Mouse (Mus musculus): ENCODE results near the gene E130208F15Rik. TPM values are rescaled to one million over a fixed set of nuclear protein-coding genes. Genes with fewer than 3 reads are reported as not detected.

Gene E130208F15Rik
- not detected in 2 replicates for polyA plus RNA-seq (2015; fragmentation: Nextera tagmentation; extraction: Ambion mirVana)

GRCm38 (mm10) chr7:30321539-30322284 is at the start of gene E130208F15Rik:
TSS of gene E130208F15Rik (plus strand) at chr7:30321740.

GRCm38 (mm10) chr7:30279951-30280669 is 41.4 kb upstream of the E130208F15Rik start, which contains the start of the genes Thap8 and Wdr62:
TSS of gene Thap8 (plus strand) at chr7:30280094.
TSS of gene Wdr62 (minus strand) at chr7:30280419.

GRCm38 (mm10) chr7:30291215-30292131 is 30.1 kb upstream of the E130208F15Rik start, which contains the start of gene Clip3:
TSS of gene Clip3 (plus strand) at chr7:30291728.

GRCm38 (mm10) chr7:30308076-30309005 is 13.2 kb upstream of the E130208F15Rik start, which contains the start of gene Alkbh6:
TSS of gene Alkbh6 (plus strand) at chr7:30308717.

DNA sequence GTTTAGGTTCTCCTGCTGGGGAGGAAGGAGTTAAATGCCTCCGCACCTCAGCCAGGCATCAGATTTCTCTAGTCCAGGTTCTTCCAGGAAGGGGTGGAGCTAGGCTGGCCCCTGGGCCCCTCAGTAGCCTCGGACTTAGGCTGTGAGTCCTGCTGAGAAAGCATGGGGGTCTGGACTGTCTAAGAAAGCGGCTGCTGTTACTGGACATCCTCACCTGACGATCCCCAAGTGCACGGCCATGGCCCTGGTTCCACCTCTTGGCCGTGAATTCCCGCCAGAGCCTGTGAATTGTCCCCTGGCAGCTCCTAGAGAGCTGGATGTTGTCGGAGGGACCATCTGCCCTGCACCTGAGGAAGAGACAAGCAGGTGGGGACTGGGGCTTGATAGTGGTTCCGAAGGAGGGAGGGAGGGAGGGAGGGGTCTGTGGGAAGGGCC is 6.8 kb upstream of the E130208F15Rik start, which contains the start of gene Syne4:
Gene Syne4 (plus strand): TSS at position 87 of the 435 bp plus-strand sequence.

GRCm38 (mm10) chr7:30323795-30324194 is 2.3 kb downstream of the E130208F15Rik start, which contains the start of gene Sdhaf1:
TSS of gene Sdhaf1 (minus strand) at chr7:30323895.

DNA sequence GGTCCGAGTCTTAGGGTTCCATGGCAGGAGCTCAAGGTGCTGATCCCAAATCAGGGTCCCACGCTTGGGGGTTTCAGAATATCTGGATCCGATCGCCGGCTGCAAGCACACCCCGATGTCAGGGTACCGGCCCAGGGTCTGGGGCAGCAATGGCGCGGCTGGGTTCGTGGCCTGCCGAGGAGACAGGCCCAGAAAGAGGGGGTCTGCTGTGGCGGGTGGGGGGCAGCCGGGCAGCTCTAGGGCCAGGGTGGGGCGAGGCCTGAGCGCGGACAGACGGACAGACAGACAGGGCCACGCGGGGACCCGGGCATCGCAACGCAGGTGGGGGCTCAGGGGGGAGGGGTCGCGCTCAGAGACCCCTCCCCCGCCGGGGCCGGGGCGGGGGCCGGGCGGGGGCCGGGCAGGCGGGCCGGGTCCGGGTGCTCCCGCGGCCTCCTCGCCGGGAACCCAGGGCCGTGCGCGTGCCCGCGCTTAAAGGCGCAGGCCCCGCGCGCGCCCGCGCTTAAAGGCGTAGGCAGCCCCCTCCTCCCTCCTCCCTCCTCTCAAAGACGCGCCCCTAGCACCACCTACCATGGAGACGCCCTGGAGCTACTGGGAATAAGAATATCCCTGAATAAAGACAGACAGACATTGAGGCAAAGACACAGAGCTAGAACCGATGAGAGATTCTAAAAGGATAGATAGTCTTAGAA is 41.3 kb downstream of the E130208F15Rik start, which contains the start of gene Lrfn3:
Gene Lrfn3 (minus strand): TSS at position 121 of the 692 bp plus-strand sequence.

Other genes starting within 250 kb of the E130208F15Rik start
- 2.1 and 2.2 TPM in 2 replicates for gene Zfp82, start 248.8 kb upstream of the E130208F15Rik start, polyA plus RNA-seq (2015; fragmentation: Nextera tagmentation; extraction: Ambion mirVana)
- gene Gm26920, start 231.3 kb upstream of the E130208F15Rik start, polyA plus RNA-seq (2015; fragmentation: Nextera tagmentation; extraction: Ambion mirVana) = not detected in 2 replicates
- gene Zfp566, start 231.2 kb upstream of the E130208F15Rik start, polyA plus RNA-seq (2015; fragmentation: Nextera tagmentation; extraction: Ambion mirVana) = 2.9 and 3.6 TPM in 2 replicates
- 44.4 and 53.0 TPM in 2 replicates for gene Zfp260, start 227.0 kb upstream of the E130208F15Rik start, polyA plus RNA-seq (2015; fragmentation: Nextera tagmentation; extraction: Ambion mirVana)
- 4.2 and 4.5 TPM in 2 replicates for gene Zfp382, start 199.8 kb upstream of the E130208F15Rik start, polyA plus RNA-seq (2015; fragmentation: Nextera tagmentation; extraction: Ambion mirVana)
- 5.7 and 6.8 TPM in 2 replicates for gene Zfp146, start 152.0 kb upstream of the E130208F15Rik start, polyA plus RNA-seq (2015; fragmentation: Nextera tagmentation; extraction: Ambion mirVana)
- 21.7 and 23.2 TPM in 2 replicates for gene Cox7a1, start 137.6 kb upstream of the E130208F15Rik start, polyA plus RNA-seq (2015; fragmentation: Nextera tagmentation; extraction: Ambion mirVana)
- gene Capns1, start 122.9 kb upstream of the E130208F15Rik start, polyA plus RNA-seq (2015; fragmentation: Nextera tagmentation; extraction: Ambion mirVana) = 152 and 156 TPM in 2 replicates
- 74.1 and 98.9 TPM in 2 replicates for gene Polr2i, start 89.8 kb upstream of the E130208F15Rik start, polyA plus RNA-seq (2015; fragmentation: Nextera tagmentation; extraction: Ambion mirVana)
- gene Tbcb, start 89.5 kb upstream of the E130208F15Rik start, polyA plus RNA-seq (2015; fragmentation: Nextera tagmentation; extraction: Ambion mirVana) = 151 and 152 TPM in 2 replicates
- gene Ovol3, start 86.0 kb upstream of the E130208F15Rik start, polyA plus RNA-seq (2015; fragmentation: Nextera tagmentation; extraction: Ambion mirVana) = not detected in 2 replicates
- gene Thap8, start 41.6 kb upstream of the E130208F15Rik start, polyA plus RNA-seq (2015; fragmentation: Nextera tagmentation; extraction: Ambion mirVana) = 0.35 and 0.42 TPM in 2 replicates
- 1.8 and 3.0 TPM in 2 replicates for gene Wdr62, start 41.3 kb upstream of the E130208F15Rik start, polyA plus RNA-seq (2015; fragmentation: Nextera tagmentation; extraction: Ambion mirVana)
- 13.0 and 13.9 TPM in 2 replicates for gene Clip3, start 30.0 kb upstream of the E130208F15Rik start, polyA plus RNA-seq (2015; fragmentation: Nextera tagmentation; extraction: Ambion mirVana)
- gene Alkbh6, start 13.0 kb upstream of the E130208F15Rik start, polyA plus RNA-seq (2015; fragmentation: Nextera tagmentation; extraction: Ambion mirVana) = 44.3 and 50.6 TPM in 2 replicates
- gene Syne4, start 6.9 kb upstream of the E130208F15Rik start, polyA plus RNA-seq (2015; fragmentation: Nextera tagmentation; extraction: Ambion mirVana) = 3.8 and 4.1 TPM in 2 replicates
- 15.7 and 16.6 TPM in 2 replicates for gene Sdhaf1, start 2.2 kb downstream of the E130208F15Rik start, polyA plus RNA-seq (2015; fragmentation: Nextera tagmentation; extraction: Ambion mirVana)
- 2.8 and 3.7 TPM in 2 replicates for gene Lrfn3, start 41.0 kb downstream of the E130208F15Rik start, polyA plus RNA-seq (2015; fragmentation: Nextera tagmentation; extraction: Ambion mirVana)
- gene Tyrobp, start 92.0 kb downstream of the E130208F15Rik start, polyA plus RNA-seq (2015; fragmentation: Nextera tagmentation; extraction: Ambion mirVana) = 74.3 and 230 TPM in 2 replicates
- gene Hcst, start 98.1 kb downstream of the E130208F15Rik start, polyA plus RNA-seq (2015; fragmentation: Nextera tagmentation; extraction: Ambion mirVana) = 2.4 and 10.2 TPM in 2 replicates
- gene Nfkbid, start 100.0 kb downstream of the E130208F15Rik start, polyA plus RNA-seq (2015; fragmentation: Nextera tagmentation; extraction: Ambion mirVana) = 0.84 and 1.4 TPM in 2 replicates
- gene Aplp1, start 123.8 kb downstream of the E130208F15Rik start, polyA plus RNA-seq (2015; fragmentation: Nextera tagmentation; extraction: Ambion mirVana) = 8.7 and 9.1 TPM in 2 replicates
- not detected in 2 replicates for gene Kirrel2, start 135.9 kb downstream of the E130208F15Rik start, polyA plus RNA-seq (2015; fragmentation: Nextera tagmentation; extraction: Ambion mirVana)
- 0.12 TPM in 1 of 2 replicates, not detected in the other for gene Nphs1, start 136.6 kb downstream of the E130208F15Rik start, polyA plus RNA-seq (2015; fragmentation: Nextera tagmentation; extraction: Ambion mirVana)
- gene Prodh2, start 171.9 kb downstream of the E130208F15Rik start, polyA plus RNA-seq (2015; fragmentation: Nextera tagmentation; extraction: Ambion mirVana) = 0.21 and 0.36 TPM in 2 replicates
- 2.5 and 2.6 TPM in 2 replicates for gene Arhgap33, start 213.3 kb downstream of the E130208F15Rik start, polyA plus RNA-seq (2015; fragmentation: Nextera tagmentation; extraction: Ambion mirVana)
- 391 and 404 TPM in 2 replicates for gene Hspb6, start 230.4 kb downstream of the E130208F15Rik start, polyA plus RNA-seq (2015; fragmentation: Nextera tagmentation; extraction: Ambion mirVana)
- 3.2 and 3.9 TPM in 2 replicates for gene Proser3, start 230.6 kb downstream of the E130208F15Rik start, polyA plus RNA-seq (2015; fragmentation: Nextera tagmentation; extraction: Ambion mirVana)
- gene Lin37, start 238.1 kb downstream of the E130208F15Rik start, polyA plus RNA-seq (2015; fragmentation: Nextera tagmentation; extraction: Ambion mirVana) = 21.1 and 25.6 TPM in 2 replicates
- 69.5 and 73.2 TPM in 2 replicates for gene U2af1l4, start 241.6 kb downstream of the E130208F15Rik start, polyA plus RNA-seq (2015; fragmentation: Nextera tagmentation; extraction: Ambion mirVana)
- gene Gm49396, start 241.6 kb downstream of the E130208F15Rik start, polyA plus RNA-seq (2015; fragmentation: Nextera tagmentation; extraction: Ambion mirVana) = 2.7 and 2.8 TPM in 2 replicates
- gene Psenen, start 241.9 kb downstream of the E130208F15Rik start, polyA plus RNA-seq (2015; fragmentation: Nextera tagmentation; extraction: Ambion mirVana) = 114 and 127 TPM in 2 replicates
- gene Igflr1, start 243.7 kb downstream of the E130208F15Rik start, polyA plus RNA-seq (2015; fragmentation: Nextera tagmentation; extraction: Ambion mirVana) = 1.1 and 1.6 TPM in 2 replicates

Data from urinary bladder, postnatal 0 days (tissue).